Mouse (Mus musculus): ENCODE data around the gene Vars.

DNA sequence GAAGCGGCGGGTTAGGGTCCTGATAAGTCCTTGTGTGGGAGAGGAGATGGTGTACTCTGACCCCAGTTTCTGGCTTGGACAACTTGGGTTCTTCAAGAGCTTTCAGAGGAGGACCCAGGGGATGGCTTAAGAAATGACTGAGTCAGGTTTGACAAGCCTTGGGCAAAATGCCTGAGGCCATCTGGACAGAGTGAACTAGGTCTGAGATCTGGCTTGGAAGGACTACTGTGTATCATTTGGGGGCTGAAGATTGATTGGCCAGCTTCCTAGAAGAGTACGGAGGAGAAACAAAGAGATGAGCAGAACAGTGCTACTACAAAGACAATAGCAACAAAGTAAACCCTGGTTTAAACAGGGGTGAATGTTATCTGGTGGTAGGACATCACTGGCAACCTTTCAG lies 62.7 kb downstream of the Vars start:
- TF ChIP-seq POLR2A (IDR thresholded peaks at IDR 0.05; ENCODE audit: extremely low read depth, insufficient read depth, low read length) (no peak), CTCF (IDR thresholded peaks at IDR 0.05; ENCODE audit: extremely low read depth, insufficient read depth, low read length) (no peak)

Measured in cortical plate, adult 2 months (tissue).